Mouse (Mus musculus) limb, embryonic 11.5 days (tissue): ENCODE results near the gene Gpc6. TPM values are rescaled to one million over a fixed set of nuclear protein-coding genes. Genes with fewer than 3 reads are reported as not detected.

Source experiments
- ATAC-seq: fragments of 200-750 bp; cut with Nextera tagmentation; 2 replicates; pipeline ENCODE4 v1.8.0; 2017; ENCODE audit warnings: low read depth; ENCODE audit not compliant: insufficient number of reproducible peaks, low FRiP score, low TSS enrichment
- DNase-seq: peaks from one replicate; pipeline ENCODE4 v3.0.0-alpha.2; 2015; ENCODE audit warnings: low spot score
- H3K27ac ChIP-seq: fragments of 300-500 bp; sonication (generic); replicated peaks from 2 replicates; pipeline ENCODE4 v1.5.1; 2014; ENCODE audit warnings: low read depth, mild to moderate bottlenecking, low read length
- H3K27me3 ChIP-seq: fragments of 300-500 bp; sonication (generic); 2 replicates; pipeline ENCODE4 v1.6.1; 2014; ENCODE audit warnings: mild to moderate bottlenecking, low read length, mixed read lengths; ENCODE audit not compliant: control insufficient read depth, insufficient read depth
- H3K36me3 ChIP-seq: fragments of 300-500 bp; sonication (generic); 2 replicates; pipeline ENCODE4 v1.6.1; 2014; ENCODE audit warnings: mild to moderate bottlenecking, low read length, moderate library complexity, mixed read lengths; ENCODE audit not compliant: control insufficient read depth, insufficient read depth
- H3K4me1 ChIP-seq: fragments of 300-500 bp; sonication (generic); 2 replicates; pipeline ENCODE4 v1.6.1; 2014; ENCODE audit warnings: low read length, mixed read lengths; ENCODE audit not compliant: control insufficient read depth, insufficient read depth
- H3K4me2 ChIP-seq: fragments of 300-500 bp; sonication (generic); 2 replicates; pipeline ENCODE4 v1.6.1; 2014; ENCODE audit warnings: low read depth, mild to moderate bottlenecking, moderate library complexity; ENCODE audit not compliant: severe bottlenecking
- H3K4me3 ChIP-seq: fragments of 300-500 bp; sonication (generic); 2 replicates; pipeline ENCODE4 v1.5.1; 2014; ENCODE audit warnings: low read depth, low read length
- H3K9ac ChIP-seq: fragments of 300-500 bp; sonication (generic); 2 replicates; pipeline ENCODE4 v1.6.1; 2014; ENCODE audit warnings: mild to moderate bottlenecking, low read length
- H3K9me3 ChIP-seq: fragments of 300-500 bp; sonication (generic); 2 replicates; pipeline ENCODE4 v1.6.1; 2016; ENCODE audit warnings: low read length; ENCODE audit not compliant: control insufficient read depth
- WGBS: fragments of 180-500 bp; shearing (Covaris S2); extraction: QIAGEN DNeasy Blood & Tissue Kit; methylation state at CpG from one replicate; pipeline ENCODE4 v1.1.7; 2014; 5-methylcytosine and 5-hydroxymethylcytosine counted together
- polyA plus RNA-seq: library from polyadenylated mRNA; unstranded; fragments of >200 nt; fragmentation: Nextera tagmentation; extraction: Ambion mirVana; gene quantifications from 2 replicates; pipeline ENCODE4 v1.2.1, GENCODE M21; 2014

Gene Gpc6
- polyA plus RNA-seq, 1 experiment from 2014 or later, result 39.1 TPM

GRCm38 (mm10) chr14:117346372-117346885, 421.3 kb downstream of the Gpc6 start:
- Histone ChIP-seq H3K9me3 (no peaks in the 10 kb centered on the region), H3K27me3 (no peaks in the 10 kb centered on the region), H3K27ac (no peak overlapping the region), H3K9ac (no peak overlapping the region), H3K4me3 (no peak overlapping the region), H3K36me3 (no peaks in the 10 kb centered on the region), H3K4me2 (no peak overlapping the region), H3K4me1 (no peaks in the 10 kb centered on the region)
- DNase-seq (no peak), ATAC-seq (no peak)
- WGBS, result 62% methylated on average over 6 of the region's 6 CpGs

GRCm38 (mm10) chr14:117351296-117351695, 426.2 kb downstream of the Gpc6 start:
- H3K4me1 ChIP-seq, result no peaks in the 10 kb centered on the region
- no peaks in the 10 kb centered on the region for H3K27me3 ChIP-seq
- H3K9me3 ChIP-seq, result no peaks in the 10 kb centered on the region
- DNase-seq (no peak), ATAC-seq (no peak)
- no peak overlapping the region for H3K27ac ChIP-seq
- no peak overlapping the region for H3K4me3 ChIP-seq
- H3K36me3 ChIP-seq, result no peaks in the 10 kb centered on the region
- no peak overlapping the region for H3K4me2 ChIP-seq
- H3K9ac ChIP-seq, result no peak overlapping the region
- WGBS, result 74% methylated on average over 7 of the region's 7 CpGs

GRCm38 (mm10) chr14:117361155-117361964, 436.2 kb downstream of the Gpc6 start:
- 59% methylated on average over 9 of the region's 9 CpGs for WGBS
- Histone ChIP-seq H3K4me3 (no peak overlapping the region), H3K9me3 (no peaks in the 10 kb centered on the region), H3K4me2 (no peak overlapping the region), H3K36me3 (no peaks in the 10 kb centered on the region), H3K9ac (no peak overlapping the region), H3K27ac (no peak overlapping the region), H3K27me3 (no peaks in the 10 kb centered on the region), H3K4me1 (no peaks in the 10 kb centered on the region)
- DNase-seq (no peak), ATAC-seq (no peak)

- Histone ChIP-seq H3K9me3 (no peaks in the 10 kb centered on the region), H3K9ac (no peak overlapping the region), H3K27ac (no peak overlapping the region), H3K4me2 (no peak overlapping the region), H3K4me1 (no peaks in the 10 kb centered on the region), H3K27me3 (no peaks in the 10 kb centered on the region), H3K36me3 (no peaks in the 10 kb centered on the region), H3K4me3 (no peak overlapping the region)
- 92% methylated on average over 2 of the region's 2 CpGs for WGBS
- ATAC-seq (no peak), DNase-seq (no peak)
Observed at GRCm38 (mm10) chr14:117361965-117362309, 436.8 kb downstream of the Gpc6 start.

GRCm38 (mm10) chr14:117369331-117369866, 444.3 kb downstream of the Gpc6 start:
- H3K4me2 ChIP-seq, result no peak overlapping the region
- no peak for DNase-seq
- no peak overlapping the region for H3K4me3 ChIP-seq
- H3K9me3 ChIP-seq, result no peaks in the 10 kb centered on the region
- no peaks in the 10 kb centered on the region for H3K27me3 ChIP-seq
- H3K27ac ChIP-seq, result no peak overlapping the region
- H3K9ac ChIP-seq, result no peak overlapping the region
- WGBS, result 89% methylated on average over 18 of the region's 18 CpGs
- no peaks in the 10 kb centered on the region for H3K4me1 ChIP-seq
- ATAC-seq, result no peak
- no peaks in the 10 kb centered on the region for H3K36me3 ChIP-seq

- no peak for DNase-seq
- Histone ChIP-seq H3K4me1 (no peaks in the 10 kb centered on the region), H3K27me3 (no peaks in the 10 kb centered on the region), H3K9me3 (no peaks in the 10 kb centered on the region), H3K4me2 (no peak overlapping the region), H3K36me3 (no peaks in the 10 kb centered on the region), H3K4me3 (no peak overlapping the region), H3K9ac (no peak overlapping the region), H3K27ac (no peak overlapping the region)
- 43% methylated on average over 4 of the region's 4 CpGs for WGBS
- ATAC-seq, result no peak
Observed at GRCm38 (mm10) chr14:117376822-117377376, 451.8 kb downstream of the Gpc6 start.

- no peak overlapping the region for H3K27ac ChIP-seq
- no peak overlapping the region for H3K9ac ChIP-seq
- no peaks in the 10 kb centered on the region for H3K4me1 ChIP-seq
- WGBS, result 68% methylated on average over 6 of the region's 6 CpGs
- H3K36me3 ChIP-seq, result no peaks in the 10 kb centered on the region
- no peak overlapping the region for H3K4me2 ChIP-seq
- no peak overlapping the region for H3K4me3 ChIP-seq
- H3K9me3 ChIP-seq, result no peaks in the 10 kb centered on the region
- no peak for ATAC-seq
- no peaks in the 10 kb centered on the region for H3K27me3 ChIP-seq
- DNase-seq, result no peak
Observed at GRCm38 (mm10) chr14:117379979-117380378, 454.9 kb downstream of the Gpc6 start.

- 85% methylated on average over 7 of the region's 7 CpGs for WGBS
- Histone ChIP-seq H3K4me3 (no peak overlapping the region), H3K27me3 (no peaks in the 10 kb centered on the region), H3K9ac (no peak overlapping the region), H3K9me3 (no peaks in the 10 kb centered on the region), H3K4me2 (no peak overlapping the region), H3K36me3 (no peaks in the 10 kb centered on the region), H3K4me1 (no peaks in the 10 kb centered on the region), H3K27ac (no peak overlapping the region)
- no peak for ATAC-seq
- DNase-seq, result no peak
Observed at GRCm38 (mm10) chr14:117383188-117383587, 458.1 kb downstream of the Gpc6 start.
